Mouse (Mus musculus) midbrain, embryonic 11.5 days (tissue): Measurements from ENCODE around the gene Dirc2. TPM values are rescaled to one million over a fixed set of nuclear protein-coding genes. Genes with fewer than 3 reads are reported as not detected.

Source experiments
- ATAC-seq: fragments of 200-750 bp; cut with Nextera tagmentation; 2 replicates; pipeline ENCODE4 v1.8.0; 2017; ENCODE audit warnings: moderate TSS enrichment, moderate library complexity; ENCODE audit not compliant: low FRiP score
- DNase-seq: peaks from one replicate; pipeline ENCODE4 v3.0.0; 2015; ENCODE audit warnings: low spot score; ENCODE audit errors: missing footprints
- H3K27ac ChIP-seq: fragments of 300-500 bp; sonication (generic); 2 replicates; pipeline ENCODE4 v1.5.1; 2014; ENCODE audit warnings: low read depth, low read length
- H3K27me3 ChIP-seq: fragments of 300-500 bp; sonication (generic); 2 replicates; pipeline ENCODE4 v1.6.1; 2014; ENCODE audit warnings: mild to moderate bottlenecking, low read length, moderate library complexity, mixed read lengths; ENCODE audit not compliant: control insufficient read depth, insufficient read depth
- H3K36me3 ChIP-seq: fragments of 300-500 bp; sonication (generic); 2 replicates; pipeline ENCODE4 v1.6.1; 2014; ENCODE audit warnings: mild to moderate bottlenecking, low read length, moderate library complexity, mixed read lengths; ENCODE audit not compliant: control insufficient read depth, insufficient read depth
- H3K4me1 ChIP-seq: fragments of 300-500 bp; sonication (generic); 2 replicates; pipeline ENCODE4 v1.6.1; 2014; ENCODE audit warnings: low read length; ENCODE audit not compliant: control insufficient read depth, insufficient read depth
- H3K4me2 ChIP-seq: fragments of 300-500 bp; sonication (generic); 2 replicates; pipeline ENCODE4 v1.6.1; 2014; ENCODE audit warnings: mild to moderate bottlenecking, moderate library complexity
- H3K4me3 ChIP-seq: fragments of 300-500 bp; sonication (generic); 2 replicates; pipeline ENCODE4 v1.5.1; 2014; ENCODE audit warnings: low read depth, low read length
- H3K9ac ChIP-seq: fragments of 300-500 bp; sonication (generic); 2 replicates; pipeline ENCODE4 v1.6.1; 2014; ENCODE audit warnings: low read length
- H3K9me3 ChIP-seq: fragments of 300-500 bp; sonication (generic); 2 replicates; pipeline ENCODE4 v1.6.1; 2016; ENCODE audit warnings: low read length; ENCODE audit not compliant: control insufficient read depth
- WGBS: fragments of 180-500 bp; shearing (Covaris S2); extraction: QIAGEN DNeasy Blood & Tissue Kit; methylation state at CpG from one replicate; pipeline ENCODE4 v1.1.7; 2014; 5-methylcytosine and 5-hydroxymethylcytosine counted together
- polyA plus RNA-seq: library from polyadenylated mRNA; unstranded; fragments of >200 nt; fragmentation: Nextera tagmentation; extraction: Ambion mirVana; gene quantifications from 2 replicates; pipeline ENCODE4 v1.2.1, GENCODE M21; 2014

Gene Dirc2
- polyA plus RNA-seq = 17.5 and 19.3 TPM in 2 replicates

DNA sequence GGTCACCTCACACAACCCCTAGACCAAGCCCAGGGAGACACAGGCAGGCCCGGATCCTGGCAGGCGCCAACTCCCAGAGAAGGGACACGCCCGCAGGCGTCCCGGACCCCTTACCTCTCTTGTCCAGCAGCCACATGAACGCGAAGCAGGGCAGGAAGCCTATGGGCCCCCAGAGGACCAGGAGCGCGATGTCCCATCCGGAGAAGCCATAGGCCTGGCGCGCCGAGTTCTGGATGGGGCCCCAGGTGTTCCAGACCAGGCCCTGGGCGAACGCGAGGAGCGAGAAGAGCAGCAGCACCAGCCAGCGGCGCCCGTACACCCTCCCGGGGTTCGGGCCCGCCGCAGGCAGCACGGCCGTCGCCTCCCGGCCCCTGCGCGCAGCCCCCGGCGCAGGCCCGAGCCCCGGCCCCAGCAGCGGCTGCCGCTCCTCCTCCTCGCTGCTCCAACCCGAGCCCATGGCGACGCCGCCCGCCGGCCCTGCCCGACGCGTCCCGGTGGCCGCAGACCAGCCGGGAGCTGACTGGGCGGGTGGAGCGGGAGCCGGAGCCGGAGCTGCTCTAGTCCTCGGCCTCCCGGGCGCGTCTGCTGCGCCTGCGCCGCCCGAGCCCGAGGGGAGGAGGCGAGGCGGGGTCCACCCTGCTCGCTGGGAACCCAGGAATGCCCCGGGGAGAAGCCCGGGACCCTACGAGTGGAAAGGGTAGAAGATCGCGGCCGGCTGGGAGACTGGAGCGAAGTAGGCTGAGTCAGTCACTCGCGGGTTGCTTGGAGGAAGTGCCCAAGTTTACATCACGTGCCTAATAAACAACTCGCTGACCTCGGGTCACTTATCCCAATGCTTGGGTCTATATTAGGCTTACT, at the start of gene Dirc2:
TSS of gene Dirc2 (minus strand) at position 572 of the 858 bp plus-strand sequence.
- Histone ChIP-seq H3K27me3 (no peaks in the 10 kb centered on the region), H3K9ac (peak within 1 kb of the TSS; percentile 90), H3K4me3 (peak within 1 kb of the TSS; percentile 69), H3K4me1 (peaks cover 13% of the 10 kb centered on the region), H3K4me2 (peak within 1 kb of the TSS; percentile 89), H3K36me3 (no peaks in the 10 kb centered on the region), H3K27ac (no peak within 1 kb of the TSS), H3K9me3 (no peaks in the 10 kb centered on the region)
- DNase-seq (peak; percentile 96), ATAC-seq (peak; percentile 90)
- WGBS = under 1% methylated on average over 67 of the region's 78 CpGs

DNA sequence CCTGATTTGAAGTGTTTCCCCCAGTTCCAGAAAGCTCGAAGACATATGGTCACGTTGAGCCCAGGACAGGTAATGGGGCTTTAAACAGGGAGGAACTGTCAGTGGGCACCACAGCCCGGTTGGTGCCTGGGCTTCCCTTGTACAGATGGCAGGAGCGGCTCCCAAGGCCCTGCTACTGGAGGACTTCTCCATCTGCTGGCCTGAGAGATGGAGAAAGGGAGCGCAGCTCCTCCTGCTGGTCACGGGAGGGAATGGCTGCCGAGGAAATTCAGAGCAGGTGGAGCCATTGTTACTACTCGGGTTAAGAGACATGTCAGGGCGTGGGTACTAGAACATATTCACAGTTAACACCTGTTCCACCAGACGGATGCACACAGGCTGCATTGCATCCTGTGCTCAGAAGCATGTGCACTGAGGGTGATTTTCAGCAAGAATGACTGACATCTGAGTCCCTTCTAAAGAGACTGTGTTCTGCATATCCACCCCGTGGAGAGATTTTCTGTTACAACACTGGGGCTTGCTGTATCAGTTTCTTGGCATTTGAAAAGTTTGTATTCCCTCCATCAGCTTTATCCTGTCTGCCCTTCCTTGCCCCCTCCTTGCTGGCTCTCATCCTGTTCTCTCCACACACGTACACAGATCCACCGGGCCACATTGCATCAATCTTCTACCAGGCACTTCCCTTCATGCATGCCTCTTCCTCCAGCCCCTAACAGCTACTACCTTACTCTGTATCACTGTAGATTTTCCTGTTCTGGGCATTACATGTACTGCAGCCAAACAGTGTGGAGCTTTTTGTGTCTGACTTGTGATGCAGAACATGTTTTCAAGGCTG, 48.3 kb upstream of the Dirc2 start:
- ATAC-seq = peak; percentile 81
- H3K9me3 ChIP-seq = no peaks in the 10 kb centered on the region
- no peak overlapping the region for H3K4me2 ChIP-seq
- H3K4me1 ChIP-seq = no peaks in the 10 kb centered on the region
- no peak overlapping the region for H3K9ac ChIP-seq
- DNase-seq = peak; percentile 98
- 40% methylated on average over 13 of the region's 13 CpGs for WGBS
- H3K4me3 ChIP-seq = no peak overlapping the region
- no peaks in the 10 kb centered on the region for H3K27me3 ChIP-seq
- H3K36me3 ChIP-seq = no peaks in the 10 kb centered on the region
- H3K27ac ChIP-seq = no peak overlapping the region

DNA sequence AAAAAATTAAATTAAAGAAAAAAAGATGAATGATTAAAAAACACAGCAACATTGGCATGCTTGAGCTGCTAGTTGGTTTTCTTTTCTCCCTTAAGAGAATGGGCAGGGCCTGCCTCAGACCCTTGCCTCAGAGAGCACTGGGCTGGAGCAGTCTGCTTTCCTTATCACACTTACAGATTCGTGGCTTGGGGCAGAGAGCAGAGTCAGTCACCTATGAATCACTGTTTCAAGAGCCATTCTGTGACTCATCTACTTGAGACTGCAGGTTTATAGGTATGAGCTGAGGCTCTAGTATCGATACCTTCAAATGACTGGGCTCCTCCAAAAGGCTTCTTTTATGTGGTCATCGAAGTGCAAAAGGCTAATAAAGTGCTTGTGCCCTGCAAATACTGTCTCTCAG, 44.0 kb upstream of the Dirc2 start:
- no peaks in the 10 kb centered on the region for H3K9me3 ChIP-seq
- DNase-seq (no peak), ATAC-seq (no peak)
- H3K27ac ChIP-seq = no peak overlapping the region
- H3K4me3 ChIP-seq = no peak overlapping the region
- H3K27me3 ChIP-seq = no peaks in the 10 kb centered on the region
- H3K9ac ChIP-seq = no peak overlapping the region
- H3K4me2 ChIP-seq = no peak overlapping the region
- no peaks in the 10 kb centered on the region for H3K36me3 ChIP-seq
- 87% methylated on average over 3 of the region's 3 CpGs for WGBS
- H3K4me1 ChIP-seq = no peaks in the 10 kb centered on the region

DNA sequence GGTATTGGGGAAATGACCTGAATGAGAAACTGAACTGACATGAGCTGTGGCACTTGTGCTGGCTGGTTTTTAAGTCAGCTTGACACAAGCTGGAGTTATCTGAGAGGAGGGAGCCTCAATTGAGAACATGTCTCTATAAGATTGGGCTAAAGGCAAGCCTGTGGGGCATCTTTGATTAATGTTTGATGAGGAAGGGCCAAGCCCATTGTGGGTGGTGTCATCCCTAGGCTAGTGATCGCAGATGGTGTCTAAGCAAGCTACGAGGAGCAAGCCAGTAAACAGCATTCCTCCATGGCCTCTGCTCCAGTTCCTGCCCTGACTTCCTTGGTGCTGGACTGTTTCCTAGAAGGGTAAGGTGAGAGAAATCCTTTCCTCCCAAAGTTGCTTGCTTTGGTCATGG, 39.7 kb upstream of the Dirc2 start:
- Histone ChIP-seq H3K4me2 (no peak overlapping the region), H3K9ac (no peak overlapping the region), H3K9me3 (no peaks in the 10 kb centered on the region), H3K4me3 (no peak overlapping the region), H3K27me3 (no peaks in the 10 kb centered on the region), H3K27ac (no peak overlapping the region), H3K4me1 (no peaks in the 10 kb centered on the region), H3K36me3 (no peaks in the 10 kb centered on the region)
- no peak for ATAC-seq
- whole genome bisulfite sequencing = 98% methylated on average over 2 of the region's 2 CpGs
- no peak for DNase-seq

DNA sequence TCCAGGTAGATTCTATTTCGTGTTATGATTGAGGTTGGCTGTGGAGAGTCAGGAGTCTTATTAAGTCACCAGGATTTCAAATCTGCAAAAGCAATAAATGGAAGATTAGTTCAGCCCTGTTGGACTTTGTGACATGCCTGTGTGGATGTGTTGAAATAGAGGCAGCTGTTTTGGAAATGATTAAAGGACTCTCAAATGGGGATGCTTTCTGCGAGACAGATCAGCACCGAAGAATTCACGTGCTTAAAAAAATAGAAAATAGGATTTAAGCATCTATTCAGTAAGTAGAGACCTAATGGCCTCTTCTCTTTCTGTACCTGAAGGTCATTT, 38.5 kb upstream of the Dirc2 start:
- no peaks in the 10 kb centered on the region for H3K9me3 ChIP-seq
- no peak overlapping the region for H3K27ac ChIP-seq
- ATAC-seq (no peak), DNase-seq (no peak)
- H3K4me3 ChIP-seq = no peak overlapping the region
- no peak overlapping the region for H3K4me2 ChIP-seq
- no peak overlapping the region for H3K9ac ChIP-seq
- 69% methylated on average over 4 of the region's 4 CpGs for WGBS
- no peaks in the 10 kb centered on the region for H3K27me3 ChIP-seq
- H3K4me1 ChIP-seq = no peaks in the 10 kb centered on the region
- no peaks in the 10 kb centered on the region for H3K36me3 ChIP-seq

DNA sequence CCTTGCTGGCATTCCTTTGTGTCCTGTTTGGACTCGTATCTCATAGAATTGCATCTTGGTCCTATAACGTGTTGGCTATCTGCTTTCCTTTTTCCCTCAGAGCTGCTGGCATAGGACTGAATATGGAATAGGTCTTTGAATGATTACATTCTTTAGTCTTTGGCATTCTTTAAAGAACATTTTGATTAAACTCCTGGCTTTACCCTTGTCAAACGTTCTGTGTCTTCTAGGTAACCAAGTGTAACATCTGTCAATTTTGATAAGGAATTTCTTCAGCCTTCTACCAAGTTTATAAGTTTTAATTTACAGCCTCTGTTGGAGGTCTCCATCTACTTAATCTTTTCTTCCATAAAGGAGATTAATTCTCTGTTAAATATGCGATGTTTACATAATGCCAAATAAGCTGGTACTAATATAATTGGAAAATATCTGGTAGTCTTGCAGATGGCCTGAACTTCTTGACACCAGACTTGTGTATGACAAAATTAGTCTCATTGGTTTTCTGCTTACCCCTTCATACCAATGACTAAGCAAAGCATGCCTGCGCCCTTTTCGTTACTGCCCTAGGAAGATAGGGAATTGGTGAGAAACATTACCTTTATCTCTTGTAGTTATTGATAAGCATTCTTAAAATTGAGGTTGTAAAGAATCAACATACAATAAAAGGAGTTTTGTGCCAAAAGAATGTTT, 38.0 kb upstream of the Dirc2 start:
- no peak overlapping the region for H3K4me3 ChIP-seq
- H3K4me2 ChIP-seq = no peak overlapping the region
- no peaks in the 10 kb centered on the region for H3K4me1 ChIP-seq
- no peaks in the 10 kb centered on the region for H3K27me3 ChIP-seq
- H3K36me3 ChIP-seq = no peaks in the 10 kb centered on the region
- no peak for ATAC-seq
- WGBS = 82% methylated on average over 6 of the region's 6 CpGs
- H3K9ac ChIP-seq = no peak overlapping the region
- H3K9me3 ChIP-seq = no peaks in the 10 kb centered on the region
- no peak overlapping the region for H3K27ac ChIP-seq
- DNase-seq = no peak

DNA sequence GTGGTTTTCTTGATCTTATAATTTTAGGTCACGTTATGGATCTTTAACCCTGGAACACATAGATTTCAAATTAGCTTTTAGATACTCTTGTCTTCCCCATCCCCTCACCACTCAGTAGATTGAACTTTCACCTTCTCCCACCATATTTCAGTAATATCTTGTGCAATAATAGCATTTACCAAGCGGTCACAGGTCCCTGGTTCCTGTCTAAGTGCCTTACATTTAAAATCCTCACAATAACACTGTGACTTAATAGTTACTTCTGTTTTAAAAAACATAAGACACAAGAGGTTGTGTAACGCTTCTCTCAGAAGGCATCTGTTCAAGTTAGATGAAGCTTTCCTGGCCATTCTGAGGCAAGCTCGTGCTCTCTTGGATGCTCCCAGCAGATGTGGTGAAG, 34.6 kb upstream of the Dirc2 start:
- DNase-seq (no peak), ATAC-seq (no peak)
- no peak overlapping the region for H3K27ac ChIP-seq
- H3K9me3 ChIP-seq = no peaks in the 10 kb centered on the region
- H3K9ac ChIP-seq = no peak overlapping the region
- WGBS = 91% methylated on average over 4 of the region's 4 CpGs
- H3K27me3 ChIP-seq = no peaks in the 10 kb centered on the region
- H3K4me1 ChIP-seq = no peaks in the 10 kb centered on the region
- no peaks in the 10 kb centered on the region for H3K36me3 ChIP-seq
- no peak overlapping the region for H3K4me3 ChIP-seq
- H3K4me2 ChIP-seq = no peak overlapping the region

DNA sequence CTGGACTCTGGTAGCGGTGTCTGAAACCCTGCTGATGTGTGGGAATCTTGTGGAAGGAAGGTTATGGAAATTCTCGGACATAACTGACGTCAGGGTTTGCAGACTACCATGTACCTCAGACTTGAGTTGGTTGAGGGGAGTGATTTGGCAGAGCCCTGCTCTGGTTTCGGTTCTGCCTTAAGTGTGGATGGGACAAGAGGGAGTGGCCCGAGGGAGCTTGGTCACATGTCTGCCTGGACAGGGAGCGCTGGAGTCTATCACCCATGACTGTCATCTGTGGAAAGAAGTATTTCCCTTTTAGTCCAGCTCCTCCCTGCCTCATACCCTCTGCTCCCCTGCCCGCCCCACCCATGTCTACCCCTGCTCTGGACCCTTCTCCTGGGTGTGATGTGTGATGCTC, 33.0 kb upstream of the Dirc2 start:
- H3K9ac ChIP-seq = no peak overlapping the region
- no peak overlapping the region for H3K4me3 ChIP-seq
- H3K4me2 ChIP-seq = no peak overlapping the region
- no peak overlapping the region for H3K27ac ChIP-seq
- H3K9me3 ChIP-seq = no peaks in the 10 kb centered on the region
- H3K36me3 ChIP-seq = no peaks in the 10 kb centered on the region
- H3K4me1 ChIP-seq = no peaks in the 10 kb centered on the region
- ATAC-seq = no peak
- WGBS = 91% methylated on average over 7 of the region's 7 CpGs
- H3K27me3 ChIP-seq = no peaks in the 10 kb centered on the region
- no peak for DNase-seq
